Mouse (Mus musculus): Measurements from ENCODE around the gene Garem2. TPM values are rescaled to one million over a fixed set of nuclear protein-coding genes. Genes with fewer than 3 reads are reported as not detected.

Gene Garem2
- polyA plus RNA-seq, 1 experiment from 2014 or later = 0.49 TPM

GRCm38 (mm10) chr5:30131246-30131645, 26.3 kb downstream of the Garem2 start:
- H3K36me3 ChIP-seq (ENCODE audit: insufficient read depth) = peaks cover 93% of the 10 kb centered on the region
- no peak overlapping the region for H3K27ac ChIP-seq (ENCODE audit: low read depth)
- DNase-seq = no peak
- H3K9me3 ChIP-seq (ENCODE audit: low read depth, low read length) = no peaks in the 10 kb centered on the region
- no peak for TF ChIP-seq CTCF (IDR thresholded peaks at IDR 0.05; ENCODE audit: low read depth)
- no peak overlapping the region for H3K4me2 ChIP-seq
- H3K4me1 ChIP-seq (ENCODE audit: insufficient read depth) = no peaks in the 10 kb centered on the region
- no peak overlapping the region for H3K4me3 ChIP-seq (ENCODE audit: low read depth, low read length)
- ATAC-seq (ENCODE audit: insufficient read depth) = no peak
- H3K27me3 ChIP-seq (ENCODE audit: insufficient read depth, low read length) = no peaks in the 10 kb centered on the region
- WGBS = 91% methylated on average over 4 of the region's 4 CpGs
- H3K9ac ChIP-seq = no peak overlapping the region

- H3K4me3 ChIP-seq (ENCODE audit: low read depth, low read length) = no peak overlapping the region
- no peak overlapping the region for H3K27ac ChIP-seq (ENCODE audit: low read depth)
- H3K9me3 ChIP-seq (ENCODE audit: low read depth, low read length) = no peaks in the 10 kb centered on the region
- no peak overlapping the region for H3K9ac ChIP-seq
- 97% methylated on average over 2 of the region's 2 CpGs for WGBS
- H3K36me3 ChIP-seq (ENCODE audit: insufficient read depth) = peaks cover 88% of the 10 kb centered on the region
- no peak for TF ChIP-seq CTCF (IDR thresholded peaks at IDR 0.05; ENCODE audit: low read depth)
- ATAC-seq (ENCODE audit: insufficient read depth) (no peak), DNase-seq (no peak)
- H3K4me2 ChIP-seq = no peak overlapping the region
- no peaks in the 10 kb centered on the region for H3K27me3 ChIP-seq (ENCODE audit: insufficient read depth, low read length)
- no peaks in the 10 kb centered on the region for H3K4me1 ChIP-seq (ENCODE audit: insufficient read depth)
These were observed 27.2 kb downstream of the Garem2 start for GRCm38 (mm10) chr5:30132173-30132572.

- Histone ChIP-seq H3K36me3 (ENCODE audit: insufficient read depth) (peaks cover 87% of the 10 kb centered on the region), H3K27me3 (ENCODE audit: insufficient read depth, low read length) (no peaks in the 10 kb centered on the region), H3K9ac (no peak overlapping the region), H3K4me1 (ENCODE audit: insufficient read depth) (no peaks in the 10 kb centered on the region), H3K9me3 (ENCODE audit: low read depth, low read length) (no peaks in the 10 kb centered on the region), H3K4me2 (no peak overlapping the region), H3K27ac (ENCODE audit: low read depth) (no peak overlapping the region), H3K4me3 (ENCODE audit: low read depth, low read length) (no peak overlapping the region)
- ATAC-seq (ENCODE audit: insufficient read depth) = no peak
- no peak for DNase-seq
- 90% methylated on average over 11 of the region's 11 CpGs for WGBS
- no peak for TF ChIP-seq CTCF (IDR thresholded peaks at IDR 0.05; ENCODE audit: low read depth)
These were observed 30.8 kb downstream of the Garem2 start for GRCm38 (mm10) chr5:30135711-30136231.

- H3K9ac ChIP-seq = no peak overlapping the region
- H3K4me1 ChIP-seq (ENCODE audit: insufficient read depth) = no peaks in the 10 kb centered on the region
- no peak overlapping the region for H3K4me2 ChIP-seq
- ATAC-seq (ENCODE audit: insufficient read depth) (no peak), DNase-seq (no peak)
- no peaks in the 10 kb centered on the region for H3K27me3 ChIP-seq (ENCODE audit: insufficient read depth, low read length)
- H3K9me3 ChIP-seq (ENCODE audit: low read depth, low read length) = no peaks in the 10 kb centered on the region
- no peak overlapping the region for H3K27ac ChIP-seq (ENCODE audit: low read depth)
- H3K36me3 ChIP-seq (ENCODE audit: insufficient read depth) = peaks cover 88% of the 10 kb centered on the region
- H3K4me3 ChIP-seq (ENCODE audit: low read depth, low read length) = no peak overlapping the region
- TF ChIP-seq CTCF (IDR thresholded peaks at IDR 0.05; ENCODE audit: low read depth) = no peak
- WGBS = 90% methylated on average over 9 of the region's 9 CpGs
These were observed 32.3 kb downstream of the Garem2 start for GRCm38 (mm10) chr5:30137271-30137670.

- H3K4me2 ChIP-seq = no peak overlapping the region
- H3K36me3 ChIP-seq (ENCODE audit: insufficient read depth) = peaks cover 88% of the 10 kb centered on the region
- no peak for DNase-seq
- H3K4me3 ChIP-seq (ENCODE audit: low read depth, low read length) = no peak overlapping the region
- H3K4me1 ChIP-seq (ENCODE audit: insufficient read depth) = no peaks in the 10 kb centered on the region
- H3K27me3 ChIP-seq (ENCODE audit: insufficient read depth, low read length) = no peaks in the 10 kb centered on the region
- no peak overlapping the region for H3K9ac ChIP-seq
- no peaks in the 10 kb centered on the region for H3K9me3 ChIP-seq (ENCODE audit: low read depth, low read length)
- no peak for ATAC-seq (ENCODE audit: insufficient read depth)
- 85% methylated on average over 4 of the region's 4 CpGs for WGBS
- TF ChIP-seq CTCF (IDR thresholded peaks at IDR 0.05; ENCODE audit: low read depth) = no peak
- no peak overlapping the region for H3K27ac ChIP-seq (ENCODE audit: low read depth)
These were observed 33.2 kb downstream of the Garem2 start for GRCm38 (mm10) chr5:30138193-30138592.

- no peak for DNase-seq
- WGBS = 81% methylated on average over 6 of the region's 6 CpGs
These were observed 41.6 kb downstream of the Garem2 start for GRCm38 (mm10) chr5:30146526-30146925.

GRCm38 (mm10) chr5:30148133-30148920, 43.4 kb downstream of the Garem2 start:
- H3K27ac ChIP-seq (ENCODE audit: low read depth) = no peak overlapping the region
- TF ChIP-seq CTCF (IDR thresholded peaks at IDR 0.05; ENCODE audit: low read depth) = no peak
- DNase-seq (no peak), ATAC-seq (ENCODE audit: insufficient read depth) (no peak)
- no peak overlapping the region for H3K4me3 ChIP-seq (ENCODE audit: low read depth, low read length)
- no peak overlapping the region for H3K4me2 ChIP-seq
- WGBS = 75% methylated on average over 5 of the region's 5 CpGs
- H3K9ac ChIP-seq = no peak overlapping the region
- peaks cover 38% of the 10 kb centered on the region for H3K36me3 ChIP-seq (ENCODE audit: insufficient read depth)
- no peaks in the 10 kb centered on the region for H3K27me3 ChIP-seq (ENCODE audit: insufficient read depth, low read length)
- no peaks in the 10 kb centered on the region for H3K4me1 ChIP-seq (ENCODE audit: insufficient read depth)
- no peaks in the 10 kb centered on the region for H3K9me3 ChIP-seq (ENCODE audit: low read depth, low read length)

More at GRCm38 (mm10) chr5:30146526-30146925, 41.6 kb downstream of the Garem2 start:
- Histone ChIP-seq H3K9ac (no peak overlapping the region), H3K4me2 (no peak overlapping the region), H3K4me3 (ENCODE audit: low read depth, low read length) (no peak overlapping the region), H3K36me3 (ENCODE audit: insufficient read depth) (peaks cover 55% of the 10 kb centered on the region), H3K27ac (ENCODE audit: low read depth) (no peak overlapping the region), H3K4me1 (ENCODE audit: insufficient read depth) (no peaks in the 10 kb centered on the region), H3K9me3 (ENCODE audit: low read depth, low read length) (no peaks in the 10 kb centered on the region), H3K27me3 (ENCODE audit: insufficient read depth, low read length) (no peaks in the 10 kb centered on the region)
- no peak for TF ChIP-seq CTCF (IDR thresholded peaks at IDR 0.05; ENCODE audit: low read depth)
- no peak for ATAC-seq (ENCODE audit: insufficient read depth)

Data from lung, embryonic 14.5 days (tissue).